Mouse (Mus musculus): ENCODE measurements at regions not wholly inside any gene's neighbourhood (a gene's known extent, or its start where the extent isn't known, plus 50 kb on each side); places are given as distances from the start of the nearest gene placed in this dataset.

DNA sequence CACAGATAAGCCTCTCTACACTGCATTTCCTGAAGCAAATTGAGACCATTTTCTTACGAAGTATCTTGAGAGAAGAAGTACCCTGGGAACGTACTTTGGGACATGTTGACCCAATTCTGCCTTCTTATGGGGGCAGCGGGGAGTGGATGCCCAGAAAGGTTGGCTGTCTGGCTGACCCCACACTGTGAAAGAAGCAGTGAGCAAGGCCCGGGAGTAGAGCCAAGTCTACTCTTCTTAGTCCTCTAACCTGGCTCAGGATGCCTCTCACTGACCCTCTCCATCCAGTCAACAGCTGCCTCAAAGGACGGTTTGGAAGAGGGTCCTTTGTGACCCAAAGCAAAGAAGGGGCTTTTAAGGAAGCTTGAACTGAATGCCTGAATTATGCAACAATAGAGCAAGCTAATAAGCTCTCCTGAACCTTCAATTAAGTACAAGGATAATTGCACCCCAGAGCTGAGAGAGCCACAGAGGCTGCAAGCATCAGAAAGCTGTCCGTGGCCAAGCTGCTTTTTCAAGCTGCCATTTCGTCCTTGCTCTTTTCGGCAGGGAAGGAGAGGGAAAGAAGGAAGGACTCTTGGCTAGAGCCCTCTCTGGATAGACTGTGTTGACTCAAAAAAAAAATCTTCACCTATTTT is 70.3 kb downstream of the Pctp start:
- Histone ChIP-seq H3K27me3 (0 out of 2 replicates have a peak, but pooled peaks cover 3% of the 10 kb centered on the region), H3K27ac (replicated peaks) (no peak overlapping the region), H3K4me3 (no peak overlapping the region), H3K4me2 (replicated peaks) (no peak overlapping the region), H3K9me3 (no peaks in the 10 kb centered on the region), H3K9ac (replicated peaks) (no peak overlapping the region), H3K4me1 (peaks cover 16% of the 10 kb centered on the region), H3K36me3 (no peaks in the 10 kb centered on the region)
- ATAC-seq (replicated peaks) = no peak
- 13% methylated on average over 8 of the region's 8 CpGs for WGBS

DNA sequence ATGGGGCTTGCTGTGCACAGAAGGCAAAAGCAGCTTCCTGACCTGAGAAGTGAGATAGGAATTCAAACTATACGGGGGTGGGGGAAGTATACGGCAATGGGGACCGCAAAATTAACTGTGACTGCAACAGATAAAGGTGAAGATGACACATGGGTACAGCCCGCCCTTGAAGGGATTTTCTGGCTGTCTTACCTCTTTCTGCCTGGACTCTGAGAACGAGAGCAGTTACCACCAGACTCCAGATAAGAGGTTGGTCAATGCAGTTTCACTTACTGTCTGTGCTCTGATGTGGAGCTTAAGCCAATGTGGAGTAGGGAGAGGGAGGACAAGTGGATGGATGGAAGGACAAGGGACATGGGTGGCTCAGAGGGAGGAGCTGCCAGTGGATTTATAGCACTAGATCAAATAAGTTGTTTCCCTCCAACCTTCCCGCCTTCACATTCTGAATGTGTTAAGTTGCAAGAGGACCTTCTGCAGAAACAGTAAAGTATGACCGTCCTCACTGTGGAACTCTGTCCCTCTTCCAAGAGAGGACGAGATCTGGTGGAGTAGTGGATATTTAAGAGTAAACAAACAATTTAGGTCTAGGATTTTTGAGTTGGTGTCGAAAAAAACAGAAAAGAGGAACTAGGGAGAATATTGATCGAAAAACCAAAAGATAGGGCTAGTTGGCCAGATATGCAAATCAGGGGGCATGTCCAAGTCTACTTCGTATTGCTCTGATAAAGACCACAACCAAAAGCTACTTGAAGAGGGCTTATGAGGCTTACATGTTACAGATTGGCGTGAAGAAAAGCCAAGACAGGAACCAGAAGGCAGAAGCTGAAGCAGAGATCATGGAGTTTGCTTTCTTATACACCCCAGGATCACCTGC is 73.3 kb downstream of the Pctp start:
- 91% methylated on average over 12 of the region's 12 CpGs for WGBS
- no peak overlapping the region for H3K4me3 ChIP-seq
- no peak for ATAC-seq (replicated peaks)
- H3K4me2 ChIP-seq (replicated peaks) = no peak overlapping the region
- no peak overlapping the region for H3K27ac ChIP-seq (replicated peaks)
- no peaks in the 10 kb centered on the region for H3K9me3 ChIP-seq
- H3K36me3 ChIP-seq = no peaks in the 10 kb centered on the region
- H3K9ac ChIP-seq (replicated peaks) = no peak overlapping the region
- no peaks in the 10 kb centered on the region for H3K27me3 ChIP-seq
- peaks cover 16% of the 10 kb centered on the region for H3K4me1 ChIP-seq

DNA sequence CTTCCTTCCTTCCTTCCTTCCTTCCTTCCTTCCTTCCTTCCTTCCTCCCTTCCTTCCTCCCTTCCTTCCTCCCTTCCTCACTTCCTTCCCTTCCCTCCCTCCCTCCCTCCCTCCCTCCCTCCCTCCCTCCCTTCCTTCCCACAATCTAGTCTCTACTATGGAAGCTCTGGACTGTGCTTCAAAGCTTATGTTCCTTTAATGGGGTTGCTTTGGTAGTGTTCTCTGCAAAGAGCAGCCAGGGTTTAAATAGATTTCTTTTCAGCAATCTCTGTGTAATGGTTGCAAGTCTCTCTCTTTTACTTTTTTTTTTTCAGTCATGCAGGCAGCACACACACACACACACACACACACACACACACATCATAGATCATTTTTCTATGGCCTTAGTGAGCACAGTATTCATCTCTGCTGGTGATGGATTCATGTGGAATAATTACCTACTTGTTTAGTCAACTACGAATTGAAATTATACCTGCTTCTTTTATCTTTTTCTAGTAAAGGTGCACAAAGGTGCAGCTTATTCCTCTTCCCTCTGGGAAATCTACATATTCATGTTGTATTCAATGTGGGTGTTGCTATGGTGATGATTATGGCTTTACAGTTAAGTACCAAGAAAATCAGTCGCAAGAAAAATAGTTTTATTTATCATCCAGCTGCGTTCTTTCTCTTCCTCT is 75.1 kb downstream of the Pctp start:
- Histone ChIP-seq H3K4me2 (replicated peaks) (no peak overlapping the region), H3K4me1 (peaks cover 13% of the 10 kb centered on the region), H3K36me3 (no peaks in the 10 kb centered on the region), H3K9me3 (no peaks in the 10 kb centered on the region), H3K4me3 (no peak overlapping the region), H3K27ac (replicated peaks) (no peak overlapping the region), H3K27me3 (no peaks in the 10 kb centered on the region), H3K9ac (replicated peaks) (no peak overlapping the region)
- ATAC-seq (replicated peaks) = peak; percentile 69
- whole genome bisulfite sequencing = 34% methylated on average over 3 of the region's 3 CpGs

DNA sequence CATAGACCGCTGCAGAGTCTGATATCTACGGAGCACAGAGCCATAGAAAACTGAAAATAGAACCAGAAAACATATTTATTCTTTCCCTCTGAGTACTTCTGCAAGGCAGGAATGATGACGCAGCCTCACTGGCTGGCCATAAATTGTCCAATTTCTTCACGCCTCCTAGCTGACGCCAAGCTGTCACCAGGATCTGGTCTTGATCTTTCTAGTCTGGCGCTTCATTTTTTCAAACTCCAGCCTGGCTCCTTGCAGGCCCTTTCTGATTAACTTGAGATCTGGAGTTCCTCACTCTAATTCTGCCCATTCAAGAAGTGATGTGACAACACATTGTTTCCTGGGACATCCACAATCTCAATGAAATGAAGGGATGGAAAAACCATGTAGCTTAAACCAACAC is 80.1 kb downstream of the Pctp start:
- Histone ChIP-seq H3K4me1 (no peaks in the 10 kb centered on the region), H3K27me3 (no peaks in the 10 kb centered on the region), H3K4me2 (replicated peaks) (no peak overlapping the region), H3K9ac (replicated peaks) (no peak overlapping the region), H3K4me3 (no peak overlapping the region), H3K9me3 (no peaks in the 10 kb centered on the region), H3K27ac (replicated peaks) (no peak overlapping the region), H3K36me3 (no peaks in the 10 kb centered on the region)
- no peak for ATAC-seq (replicated peaks)
- WGBS = 83% methylated on average over 6 of the region's 6 CpGs

DNA sequence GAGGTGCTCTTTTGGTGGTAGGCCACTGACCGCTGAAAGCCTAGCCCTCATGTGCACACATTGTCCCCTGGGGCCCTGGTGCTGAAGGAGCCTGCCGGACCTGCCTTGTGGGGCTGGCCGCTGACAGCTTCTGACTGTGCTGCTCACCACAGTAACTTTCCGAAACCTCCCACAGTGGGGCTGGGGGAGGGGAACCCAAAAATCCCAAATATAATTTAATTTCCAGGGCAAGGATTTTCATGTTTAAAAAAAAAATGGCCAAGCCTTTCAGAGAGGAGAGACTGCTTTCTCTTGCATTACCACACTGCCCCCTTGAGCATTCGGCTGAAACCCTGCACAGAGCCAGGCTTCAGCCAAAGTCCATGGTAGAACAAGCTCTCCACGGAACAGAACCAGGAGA is 81.5 kb downstream of the Pctp start:
- H3K9me3 ChIP-seq = no peaks in the 10 kb centered on the region
- 49% methylated on average over 5 of the region's 6 CpGs for WGBS
- no peak overlapping the region for H3K4me3 ChIP-seq
- no peaks in the 10 kb centered on the region for H3K4me1 ChIP-seq
- H3K4me2 ChIP-seq (replicated peaks) = no peak overlapping the region
- no peaks in the 10 kb centered on the region for H3K36me3 ChIP-seq
- no peak overlapping the region for H3K9ac ChIP-seq (replicated peaks)
- ATAC-seq (replicated peaks) = no peak; the same call in 1 of the 2 replicates
- H3K27ac ChIP-seq (replicated peaks) = no peak overlapping the region
- H3K27me3 ChIP-seq = no peaks in the 10 kb centered on the region

DNA sequence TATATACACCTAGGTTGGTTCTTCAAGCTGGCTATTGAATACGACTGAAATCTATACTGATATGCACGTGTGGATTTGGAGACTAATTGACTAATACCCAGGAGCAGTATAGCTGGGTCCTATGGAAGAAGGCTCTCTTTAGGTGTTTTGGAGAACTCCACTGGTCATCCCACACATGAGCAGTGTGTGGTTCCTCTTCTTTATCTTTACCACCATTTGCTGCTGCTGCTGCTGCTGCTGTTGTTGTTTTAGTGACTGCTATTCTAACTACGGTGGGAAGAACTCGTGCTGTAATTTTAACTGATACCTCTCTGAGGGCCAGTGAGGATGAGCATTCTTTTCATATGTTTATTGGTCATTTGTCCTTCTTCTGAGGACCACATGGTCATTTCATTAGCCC is 86.9 kb downstream of the Pctp start:
- no peaks in the 10 kb centered on the region for H3K36me3 ChIP-seq
- no peak overlapping the region for H3K4me2 ChIP-seq (replicated peaks)
- H3K27ac ChIP-seq (replicated peaks) = no peak overlapping the region
- 93% methylated on average over 4 of the region's 4 CpGs for WGBS
- no peaks in the 10 kb centered on the region for H3K9me3 ChIP-seq
- no peaks in the 10 kb centered on the region for H3K4me1 ChIP-seq
- no peak for ATAC-seq (replicated peaks)
- no peaks in the 10 kb centered on the region for H3K27me3 ChIP-seq
- H3K9ac ChIP-seq (replicated peaks) = no peak overlapping the region
- no peak overlapping the region for H3K4me3 ChIP-seq

DNA sequence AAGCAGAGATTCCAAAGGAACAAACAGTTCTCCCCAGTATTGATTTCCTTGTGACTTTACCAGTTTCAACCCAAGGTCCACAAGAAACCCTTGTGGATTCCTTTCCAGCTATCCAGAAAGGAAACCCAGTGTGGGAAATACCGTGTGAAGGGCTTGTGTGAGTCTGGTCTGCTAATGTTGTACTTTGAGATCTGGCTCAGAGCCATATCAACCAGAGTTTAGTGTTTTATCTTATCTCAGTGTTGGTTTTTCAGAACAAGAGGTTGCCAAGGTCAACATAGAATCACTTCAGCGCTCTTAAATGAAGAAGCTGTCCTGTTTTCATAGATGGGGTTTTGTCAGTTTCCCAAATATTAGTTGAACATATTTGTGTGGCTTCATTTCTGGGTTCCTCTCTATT is 88.1 kb downstream of the Pctp start:
- H3K9me3 ChIP-seq = no peaks in the 10 kb centered on the region
- H3K27me3 ChIP-seq = no peaks in the 10 kb centered on the region
- no peaks in the 10 kb centered on the region for H3K4me1 ChIP-seq
- no peak overlapping the region for H3K4me2 ChIP-seq (replicated peaks)
- 87% methylated on average over 2 of the region's 2 CpGs for WGBS
- H3K9ac ChIP-seq (replicated peaks) = no peak overlapping the region
- no peak overlapping the region for H3K4me3 ChIP-seq
- no peaks in the 10 kb centered on the region for H3K36me3 ChIP-seq
- no peak for ATAC-seq (replicated peaks)
- H3K27ac ChIP-seq (replicated peaks) = no peak overlapping the region

DNA sequence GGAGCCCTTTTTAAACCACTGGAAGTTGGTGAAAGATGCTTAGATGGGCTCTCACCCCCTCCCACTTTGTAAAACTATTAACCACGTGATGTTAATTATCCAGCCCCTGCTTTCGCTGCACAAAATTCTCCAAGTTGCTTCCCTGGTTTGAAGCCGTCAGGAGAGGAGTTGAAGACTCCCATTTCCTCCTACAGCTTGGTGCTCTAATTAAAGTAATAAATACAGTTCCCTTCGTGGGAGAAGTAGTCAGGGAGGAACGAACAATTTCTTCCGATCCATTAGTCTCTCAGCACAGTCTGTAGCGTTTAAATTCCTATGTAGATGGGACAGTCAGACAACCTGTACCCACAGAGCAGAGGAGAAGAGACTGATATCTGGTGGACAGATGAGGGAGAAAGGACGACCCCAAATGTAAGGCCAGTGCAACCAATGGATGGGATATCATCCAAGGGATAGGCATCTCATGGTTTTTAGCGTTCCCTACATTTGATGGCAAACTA is 101.4 kb downstream of the Pctp start:
- H3K9me3 ChIP-seq = no peaks in the 10 kb centered on the region
- H3K4me2 ChIP-seq (replicated peaks) = no peak overlapping the region
- H3K36me3 ChIP-seq = no peaks in the 10 kb centered on the region
- WGBS = 57% methylated on average over 9 of the region's 9 CpGs
- ATAC-seq (replicated peaks) = no peak
- H3K9ac ChIP-seq (replicated peaks) = no peak overlapping the region
- peaks cover 16% of the 10 kb centered on the region for H3K4me1 ChIP-seq
- no peaks in the 10 kb centered on the region for H3K27me3 ChIP-seq
- H3K27ac ChIP-seq (replicated peaks) = no peak overlapping the region
- H3K4me3 ChIP-seq = no peak overlapping the region

DNA sequence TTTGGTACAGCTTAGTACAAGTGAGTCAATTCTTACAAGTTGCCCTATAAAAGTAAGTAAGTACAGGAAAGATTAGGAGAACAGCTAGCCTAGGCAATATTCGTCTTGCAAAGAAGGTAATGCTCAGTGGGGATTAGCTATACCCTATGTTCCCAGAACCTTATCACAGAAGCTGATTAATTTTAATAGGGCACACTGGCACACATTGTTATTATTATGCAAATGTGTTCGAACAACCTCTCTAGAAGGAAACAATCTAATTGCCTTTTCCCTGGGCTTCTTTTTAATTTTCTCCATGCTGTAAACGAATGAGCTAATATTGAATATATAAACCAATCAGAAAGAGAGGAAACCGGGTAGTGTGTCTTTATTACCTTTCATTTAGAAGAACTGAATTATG is 104.2 kb downstream of the Pctp start:
- ATAC-seq (replicated peaks) = 0 out of 2 replicates have a peak, but pooled peaks have one; percentile 48
- no peak overlapping the region for H3K27ac ChIP-seq (replicated peaks)
- H3K4me3 ChIP-seq = no peak overlapping the region
- WGBS = 9% methylated on average over 4 of the region's 4 CpGs
- no peaks in the 10 kb centered on the region for H3K36me3 ChIP-seq
- H3K27me3 ChIP-seq = no peaks in the 10 kb centered on the region
- no peak overlapping the region for H3K9ac ChIP-seq (replicated peaks)
- no peak overlapping the region for H3K4me2 ChIP-seq (replicated peaks)
- H3K9me3 ChIP-seq = no peaks in the 10 kb centered on the region
- H3K4me1 ChIP-seq = peaks cover 16% of the 10 kb centered on the region

DNA sequence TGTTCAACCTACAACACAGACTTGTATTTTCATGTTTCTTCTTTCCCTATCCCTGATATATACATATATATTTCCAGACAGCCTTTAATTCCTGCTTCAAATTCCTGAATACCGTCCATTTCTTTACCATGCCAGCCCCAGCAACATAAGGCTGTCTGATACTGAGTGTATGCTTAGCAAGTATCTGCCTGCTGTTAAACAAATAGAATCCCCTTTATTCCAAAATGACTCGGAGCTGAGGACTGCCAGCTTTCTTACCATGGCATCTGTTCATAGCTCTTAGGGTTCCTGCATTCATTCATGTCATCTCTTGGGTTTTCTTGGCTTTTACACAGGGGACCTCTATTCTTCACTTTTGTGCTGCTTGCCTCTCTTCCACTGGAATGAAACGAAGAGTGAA is 105.8 kb downstream of the Pctp start:
- peak; percentile 51; the same call in 1 of the 2 replicates for ATAC-seq (replicated peaks)
- Histone ChIP-seq H3K9ac (replicated peaks) (no peak overlapping the region), H3K27ac (replicated peaks) (no peak overlapping the region), H3K9me3 (no peaks in the 10 kb centered on the region), H3K4me3 (no peak overlapping the region), H3K4me2 (replicated peaks) (no peak overlapping the region), H3K4me1 (peaks cover 16% of the 10 kb centered on the region), H3K36me3 (no peaks in the 10 kb centered on the region), H3K27me3 (no peaks in the 10 kb centered on the region)
- 42% methylated on average over 3 of the region's 3 CpGs for WGBS

DNA sequence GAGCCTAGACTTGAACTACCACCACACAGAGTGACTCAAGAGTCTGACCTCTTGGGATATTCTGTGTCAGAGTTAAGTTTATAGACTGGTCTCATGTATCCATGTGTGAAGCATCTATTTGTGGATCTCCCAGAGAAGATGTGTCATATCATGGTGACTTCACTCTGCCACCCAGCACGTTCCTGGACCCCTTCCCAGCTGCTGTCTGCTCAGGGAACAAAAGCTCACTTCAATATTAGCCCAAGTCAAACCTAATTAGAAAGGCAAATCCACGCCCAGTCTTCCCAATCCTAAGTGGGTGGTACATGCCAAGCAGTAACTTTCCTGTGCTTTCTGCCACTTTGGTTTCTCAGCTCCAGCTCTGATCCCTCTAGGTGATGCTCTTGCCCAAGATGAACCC is 94.1 kb upstream of the Ankfn1 start:
- Histone ChIP-seq H3K9me3 (no peaks in the 10 kb centered on the region), H3K4me3 (no peak overlapping the region), H3K27me3 (no peaks in the 10 kb centered on the region), H3K9ac (replicated peaks) (no peak overlapping the region), H3K4me2 (replicated peaks) (no peak overlapping the region), H3K27ac (replicated peaks) (no peak overlapping the region), H3K4me1 (no peaks in the 10 kb centered on the region), H3K36me3 (no peaks in the 10 kb centered on the region)
- no peak for ATAC-seq (replicated peaks)
- 23% methylated on average over 2 of the region's 2 CpGs for WGBS

DNA sequence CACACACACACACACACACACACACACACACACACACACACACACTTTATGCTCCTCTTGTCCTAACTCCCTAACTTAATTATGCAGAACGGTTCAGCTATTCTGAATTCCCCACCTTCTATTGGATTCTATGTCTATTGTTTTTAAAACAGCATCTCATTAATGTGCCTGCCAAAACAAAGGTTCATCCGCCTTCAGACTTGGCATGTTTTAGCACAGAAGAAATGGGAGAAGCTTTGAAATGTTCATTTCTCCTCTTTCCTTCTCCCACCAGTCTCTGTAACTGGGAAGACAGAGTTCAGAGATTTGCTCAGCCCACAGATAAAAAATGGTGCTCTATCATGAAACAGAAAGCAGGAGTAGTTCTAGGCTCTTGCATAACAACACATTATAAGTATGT is 90.1 kb upstream of the Ankfn1 start:
- WGBS = 30% methylated on average over 2 of the region's 2 CpGs
- no peak for ATAC-seq (replicated peaks)
- Histone ChIP-seq H3K9ac (replicated peaks) (no peak overlapping the region), H3K4me3 (no peak overlapping the region), H3K9me3 (no peaks in the 10 kb centered on the region), H3K36me3 (no peaks in the 10 kb centered on the region), H3K27ac (replicated peaks) (no peak overlapping the region), H3K4me1 (no peaks in the 10 kb centered on the region), H3K4me2 (replicated peaks) (no peak overlapping the region), H3K27me3 (no peaks in the 10 kb centered on the region)

Measured in forebrain, embryonic 15.5 days (tissue).